Mouse (Mus musculus): ENCODE measurements at regions not wholly inside any gene's neighbourhood (a gene's known extent, or its start where the extent isn't known, plus 50 kb on each side); places are given as distances from the start of the nearest gene placed in this dataset.

DNA sequence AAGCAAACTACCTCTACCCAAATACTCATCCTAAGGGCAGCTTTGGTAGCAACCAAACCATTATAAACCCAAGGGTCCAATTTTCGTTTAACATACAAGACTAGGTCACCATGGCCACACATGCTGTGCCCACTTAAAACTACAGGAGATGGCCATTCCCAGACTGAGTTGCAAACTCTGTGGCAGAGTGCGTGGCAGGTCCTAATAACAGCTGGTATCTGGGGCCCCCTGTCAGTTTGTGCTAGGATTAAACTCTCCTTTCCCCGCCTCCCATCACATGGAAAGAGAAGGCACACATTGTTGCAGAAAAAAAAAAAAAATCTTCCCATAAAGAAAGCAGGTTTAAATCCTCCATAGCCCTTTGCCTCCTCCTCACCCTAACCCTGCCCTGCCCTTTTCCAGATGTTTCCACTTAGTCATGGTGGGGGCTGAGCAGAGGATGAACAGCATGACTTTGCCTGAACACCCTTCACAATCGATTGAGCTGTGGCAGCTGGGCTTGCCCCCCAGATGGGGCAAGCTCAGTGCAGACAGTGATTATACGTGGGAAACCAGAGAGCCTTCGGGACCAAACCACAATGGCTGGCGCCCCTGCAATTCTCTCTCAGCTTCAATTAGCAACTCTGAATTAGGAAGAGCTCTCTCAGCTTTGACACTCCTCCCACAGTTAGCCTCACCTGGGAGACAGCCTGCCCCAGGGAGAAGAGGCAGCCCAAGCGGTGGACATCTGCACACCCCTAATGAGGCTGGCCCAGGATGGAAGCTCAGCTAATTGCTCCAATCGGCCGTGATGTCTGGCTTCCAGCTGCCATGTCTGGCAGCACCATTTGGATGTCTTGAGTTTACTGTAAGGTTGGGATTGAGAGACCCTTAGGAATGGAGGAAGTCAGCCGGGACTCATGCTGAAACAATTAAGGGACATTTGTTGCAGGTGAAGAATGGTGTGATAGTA, 365.9 kb downstream of the Tns1 start:
- no peak for DNase-seq (ENCODE audit: low spot score)
- no peak for ATAC-seq (replicated peaks; ENCODE audit: low FRiP score, low TSS enrichment, low read depth)
- H3K9me3 ChIP-seq (ENCODE audit: control insufficient read depth, low read length): no peaks in the 10 kb centered on the region
- H3K27ac ChIP-seq (ENCODE audit: low read depth): no peak overlapping the region
- H3K9ac ChIP-seq (ENCODE audit: low read length): no peak overlapping the region
- 0 out of 2 replicates have a peak, but pooled peaks cover 5% of the 10 kb centered on the region for H3K4me1 ChIP-seq (replicated peaks; ENCODE audit: control insufficient read depth, insufficient read depth, low read length)
- no peak overlapping the region for H3K4me3 ChIP-seq (ENCODE audit: low read depth, low read length)
- no peak overlapping the region for H3K4me2 ChIP-seq (ENCODE audit: low read length)
- H3K36me3 ChIP-seq (ENCODE audit: control insufficient read depth, insufficient read depth, low read length): no peaks in the 10 kb centered on the region
- 45% methylated on average over 11 of the region's 11 CpGs for WGBS
- no peaks in the 10 kb centered on the region for H3K27me3 ChIP-seq (replicated peaks; ENCODE audit: control insufficient read depth, insufficient read depth, low read length)

DNA sequence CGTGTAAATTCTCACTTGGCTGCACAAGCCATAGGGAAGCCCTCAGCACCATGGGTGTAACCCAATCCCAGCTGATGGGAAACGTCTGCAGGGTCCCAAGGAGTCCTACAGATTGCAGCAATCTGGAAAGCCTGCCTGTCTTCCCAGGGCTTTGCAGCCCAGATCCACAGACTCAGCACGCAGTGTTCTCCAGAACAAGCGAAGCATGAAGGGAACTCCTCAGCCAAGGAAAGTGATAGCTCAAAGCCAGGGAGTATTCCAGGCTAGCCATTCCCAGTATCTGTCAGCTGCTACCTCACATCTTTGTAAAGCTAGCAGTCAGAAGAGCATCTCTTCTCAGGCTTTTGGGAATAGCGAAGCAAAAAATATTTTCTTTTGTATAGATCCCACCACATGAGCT, 368.5 kb downstream of the Tns1 start:
- Histone ChIP-seq H3K27ac (ENCODE audit: low read depth) (no peak overlapping the region), H3K4me1 (replicated peaks; ENCODE audit: control insufficient read depth, insufficient read depth, low read length) (0 out of 2 replicates have a peak, but pooled peaks cover 5% of the 10 kb centered on the region), H3K9ac (ENCODE audit: low read length) (no peak overlapping the region), H3K4me3 (ENCODE audit: low read depth, low read length) (no peak overlapping the region), H3K36me3 (ENCODE audit: control insufficient read depth, insufficient read depth, low read length) (no peaks in the 10 kb centered on the region), H3K4me2 (ENCODE audit: low read length) (no peak overlapping the region), H3K27me3 (replicated peaks; ENCODE audit: control insufficient read depth, insufficient read depth, low read length) (no peaks in the 10 kb centered on the region), H3K9me3 (ENCODE audit: control insufficient read depth, low read length) (no peaks in the 10 kb centered on the region)
- DNase-seq (ENCODE audit: low spot score) (no peak), ATAC-seq (replicated peaks; ENCODE audit: low FRiP score, low TSS enrichment, low read depth) (no peak)
- WGBS: 72% methylated on average over 5 of the region's 5 CpGs

DNA sequence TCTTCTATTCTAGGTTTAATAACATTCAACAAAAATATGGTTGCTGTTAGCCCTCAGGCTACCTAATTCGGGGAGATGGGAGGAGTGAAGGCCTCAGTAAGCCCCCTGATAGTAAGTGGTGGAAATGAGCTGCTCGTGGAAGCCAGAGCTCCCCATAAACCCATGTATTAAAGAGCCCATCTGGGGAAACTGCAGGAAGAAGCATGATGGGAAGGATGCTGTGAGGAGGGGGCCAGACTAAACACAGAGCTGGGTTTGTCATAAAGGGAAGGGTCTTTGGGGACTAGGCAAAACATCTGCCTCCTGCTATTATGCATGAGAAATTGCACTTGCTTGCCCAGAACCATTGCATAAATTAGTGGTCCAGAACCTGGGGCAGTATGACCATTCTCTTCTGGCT, 369.3 kb downstream of the Tns1 start:
- Histone ChIP-seq H3K9ac (ENCODE audit: low read length) (no peak overlapping the region), H3K4me3 (ENCODE audit: low read depth, low read length) (no peak overlapping the region), H3K27me3 (replicated peaks; ENCODE audit: control insufficient read depth, insufficient read depth, low read length) (no peaks in the 10 kb centered on the region), H3K9me3 (ENCODE audit: control insufficient read depth, low read length) (no peaks in the 10 kb centered on the region), H3K4me1 (replicated peaks; ENCODE audit: control insufficient read depth, insufficient read depth, low read length) (0 out of 2 replicates have a peak, but pooled peaks cover 5% of the 10 kb centered on the region), H3K36me3 (ENCODE audit: control insufficient read depth, insufficient read depth, low read length) (no peaks in the 10 kb centered on the region), H3K27ac (ENCODE audit: low read depth) (no peak overlapping the region), H3K4me2 (ENCODE audit: low read length) (no peak overlapping the region)
- no peak for DNase-seq (ENCODE audit: low spot score)
- 85% methylated on average over 2 of the region's 2 CpGs for WGBS
- ATAC-seq (replicated peaks; ENCODE audit: low FRiP score, low TSS enrichment, low read depth): no peak

DNA sequence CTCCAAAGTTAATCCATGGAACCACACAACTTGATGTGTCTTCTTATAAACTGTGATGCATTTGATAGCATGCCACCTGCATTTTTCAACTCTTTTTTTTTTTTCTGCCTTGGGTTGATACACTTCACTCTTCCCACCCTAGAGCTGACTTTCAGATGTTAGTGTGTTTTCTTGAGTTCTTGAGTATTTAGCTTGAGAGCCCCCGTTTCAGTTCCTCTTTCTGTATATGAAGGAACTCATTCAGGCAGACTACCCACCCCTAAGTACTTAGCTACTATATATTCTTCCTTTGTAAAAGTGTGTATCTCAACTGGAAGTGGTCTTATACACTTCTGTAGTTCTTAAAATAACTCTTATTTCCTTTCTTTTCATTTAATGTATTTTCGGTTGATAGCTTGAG, 371.1 kb downstream of the Tns1 start:
- Histone ChIP-seq H3K27me3 (replicated peaks; ENCODE audit: control insufficient read depth, insufficient read depth, low read length) (no peaks in the 10 kb centered on the region), H3K27ac (ENCODE audit: low read depth) (no peak overlapping the region), H3K4me1 (replicated peaks; ENCODE audit: control insufficient read depth, insufficient read depth, low read length) (0 out of 2 replicates have a peak, but pooled peaks cover 5% of the 10 kb centered on the region), H3K9me3 (ENCODE audit: control insufficient read depth, low read length) (no peaks in the 10 kb centered on the region), H3K9ac (ENCODE audit: low read length) (no peak overlapping the region), H3K4me2 (ENCODE audit: low read length) (no peak overlapping the region), H3K36me3 (ENCODE audit: control insufficient read depth, insufficient read depth, low read length) (no peaks in the 10 kb centered on the region), H3K4me3 (ENCODE audit: low read depth, low read length) (no peak overlapping the region)
- DNase-seq (ENCODE audit: low spot score): no peak
- 88% methylated on average over 2 of the region's 2 CpGs for WGBS
- no peak for ATAC-seq (replicated peaks; ENCODE audit: low FRiP score, low TSS enrichment, low read depth)

DNA sequence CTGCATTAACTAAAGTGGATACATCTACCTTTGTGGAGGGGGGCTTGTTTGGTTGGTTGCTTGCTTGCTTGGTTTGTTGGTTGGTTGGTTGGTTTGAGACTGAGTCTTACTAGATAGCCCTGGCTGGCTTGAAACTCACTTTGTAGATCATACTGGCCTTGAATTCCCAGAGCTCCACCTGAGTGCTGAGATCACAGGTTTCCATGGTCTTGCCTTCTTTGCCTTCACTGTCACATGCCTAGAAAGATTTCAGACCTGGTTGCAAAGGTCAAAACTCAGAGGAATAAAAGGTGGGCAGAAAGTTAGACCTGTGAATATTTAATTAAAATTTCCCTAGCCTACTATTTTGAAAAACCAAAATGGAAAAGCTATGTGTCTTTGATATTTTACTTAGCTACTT, 375.5 kb downstream of the Tns1 start:
- Histone ChIP-seq H3K27me3 (replicated peaks; ENCODE audit: control insufficient read depth, insufficient read depth, low read length) (no peaks in the 10 kb centered on the region), H3K4me1 (replicated peaks; ENCODE audit: control insufficient read depth, insufficient read depth, low read length) (peaks cover 11% of the 10 kb centered on the region), H3K27ac (ENCODE audit: low read depth) (no peak overlapping the region), H3K4me3 (ENCODE audit: low read depth, low read length) (no peak overlapping the region), H3K36me3 (ENCODE audit: control insufficient read depth, insufficient read depth, low read length) (no peaks in the 10 kb centered on the region), H3K4me2 (ENCODE audit: low read length) (no peak overlapping the region), H3K9ac (ENCODE audit: low read length) (no peak overlapping the region), H3K9me3 (ENCODE audit: control insufficient read depth, low read length) (no peaks in the 10 kb centered on the region)
- ATAC-seq (replicated peaks; ENCODE audit: low FRiP score, low TSS enrichment, low read depth): no peak
- DNase-seq (ENCODE audit: low spot score): no peak

DNA sequence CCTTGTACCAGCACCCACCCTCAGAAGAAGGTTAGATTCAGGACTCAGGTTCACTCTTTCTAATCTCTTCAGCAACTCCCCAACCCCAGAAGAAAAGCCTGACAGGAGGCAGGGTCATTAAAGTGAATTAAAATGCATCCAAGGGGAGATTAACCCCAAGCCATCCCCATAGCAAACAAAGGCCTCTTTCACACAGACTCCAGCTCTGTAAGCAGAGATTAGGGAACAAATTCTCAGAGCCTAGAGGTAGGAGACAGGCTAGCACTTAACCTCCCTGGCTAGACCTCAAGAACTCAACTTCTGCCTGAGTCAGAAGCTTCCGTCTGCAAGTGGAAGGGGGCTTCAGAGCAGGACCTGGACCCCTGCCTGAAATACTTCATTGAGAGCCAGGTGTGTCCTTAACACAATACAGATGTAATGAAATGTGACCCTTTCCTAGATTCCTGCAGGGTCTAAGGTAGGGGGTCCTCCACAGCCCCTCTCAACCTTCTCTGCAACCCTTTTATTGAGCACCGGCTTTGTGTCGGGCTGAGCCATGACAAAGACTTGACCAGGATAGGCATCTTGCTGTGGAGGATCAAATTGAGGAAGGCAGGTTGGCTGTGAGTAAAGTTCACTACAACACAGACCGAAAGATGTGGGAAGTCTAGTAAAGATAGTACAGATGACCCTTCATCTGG, 379.6 kb downstream of the Tns1 start:
- no peaks in the 10 kb centered on the region for H3K27me3 ChIP-seq (replicated peaks; ENCODE audit: control insufficient read depth, insufficient read depth, low read length)
- H3K4me3 ChIP-seq (ENCODE audit: low read depth, low read length): no peak overlapping the region
- peak overlapping the region; percentile 71; the same call in 1 of the 2 replicates for H3K27ac ChIP-seq (ENCODE audit: low read depth)
- no peaks in the 10 kb centered on the region for H3K9me3 ChIP-seq (ENCODE audit: control insufficient read depth, low read length)
- H3K36me3 ChIP-seq (ENCODE audit: control insufficient read depth, insufficient read depth, low read length): no peaks in the 10 kb centered on the region
- H3K9ac ChIP-seq (ENCODE audit: low read length): no peak overlapping the region
- no peak overlapping the region for H3K4me2 ChIP-seq (ENCODE audit: low read length)
- WGBS: 78% methylated on average over 4 of the region's 4 CpGs
- peaks cover 17% of the 10 kb centered on the region for H3K4me1 ChIP-seq (replicated peaks; ENCODE audit: control insufficient read depth, insufficient read depth, low read length)
- DNase-seq (ENCODE audit: low spot score): no peak
- ATAC-seq (replicated peaks; ENCODE audit: low FRiP score, low TSS enrichment, low read depth): peak; percentile 76; the same call in 1 of the 2 replicates

DNA sequence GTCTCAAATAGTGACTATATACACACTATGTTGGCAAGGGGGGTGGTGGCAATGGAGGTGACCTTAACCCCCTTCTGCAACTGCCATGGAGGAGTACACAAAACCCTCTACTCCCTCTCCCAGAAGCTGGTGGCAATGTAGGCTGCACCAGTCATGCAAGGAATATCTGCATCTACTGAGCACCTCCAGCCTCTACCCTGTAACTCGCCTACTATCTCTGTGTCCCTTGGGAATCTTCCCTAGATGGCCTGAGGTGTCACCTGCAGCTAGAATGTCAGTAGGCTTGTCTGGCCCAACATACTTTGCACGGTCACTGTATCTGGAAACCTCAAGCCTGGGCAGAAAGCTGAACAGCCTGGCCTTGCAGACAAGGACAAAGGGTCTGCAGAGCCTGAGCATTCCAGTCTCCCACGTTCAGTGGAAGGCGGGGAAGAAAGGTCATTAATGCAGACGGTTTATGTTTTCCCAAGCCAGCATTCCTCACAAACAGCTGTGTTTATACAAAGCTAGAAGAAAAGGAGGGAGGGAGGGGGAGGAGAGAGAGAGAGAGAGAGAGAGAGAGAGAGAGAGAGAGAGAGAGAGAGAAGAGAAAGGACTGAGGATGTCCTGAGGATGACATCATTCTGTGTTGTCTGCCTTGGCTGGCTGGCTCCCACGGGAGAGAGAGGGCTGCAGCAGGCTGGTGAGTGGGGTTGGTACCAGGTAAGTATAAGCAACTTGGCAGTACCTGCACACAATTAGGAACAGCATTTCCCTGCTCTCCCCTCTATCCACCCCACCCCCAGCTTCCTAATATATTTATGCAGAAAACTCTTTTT, 380.3 kb downstream of the Tns1 start:
- Histone ChIP-seq H3K27me3 (replicated peaks; ENCODE audit: control insufficient read depth, insufficient read depth, low read length) (no peaks in the 10 kb centered on the region), H3K9ac (ENCODE audit: low read length) (no peak overlapping the region), H3K4me2 (ENCODE audit: low read length) (no peak overlapping the region), H3K9me3 (ENCODE audit: control insufficient read depth, low read length) (no peaks in the 10 kb centered on the region), H3K36me3 (ENCODE audit: control insufficient read depth, insufficient read depth, low read length) (no peaks in the 10 kb centered on the region), H3K4me1 (replicated peaks; ENCODE audit: control insufficient read depth, insufficient read depth, low read length) (peaks cover 17% of the 10 kb centered on the region), H3K27ac (ENCODE audit: low read depth) (peak overlapping the region; percentile 74), H3K4me3 (ENCODE audit: low read depth, low read length) (no peak overlapping the region)
- ATAC-seq (replicated peaks; ENCODE audit: low FRiP score, low TSS enrichment, low read depth) (peak; percentile 70), DNase-seq (ENCODE audit: low spot score) (peak; percentile 62)
- 14% methylated on average over 6 of the region's 6 CpGs for WGBS

DNA sequence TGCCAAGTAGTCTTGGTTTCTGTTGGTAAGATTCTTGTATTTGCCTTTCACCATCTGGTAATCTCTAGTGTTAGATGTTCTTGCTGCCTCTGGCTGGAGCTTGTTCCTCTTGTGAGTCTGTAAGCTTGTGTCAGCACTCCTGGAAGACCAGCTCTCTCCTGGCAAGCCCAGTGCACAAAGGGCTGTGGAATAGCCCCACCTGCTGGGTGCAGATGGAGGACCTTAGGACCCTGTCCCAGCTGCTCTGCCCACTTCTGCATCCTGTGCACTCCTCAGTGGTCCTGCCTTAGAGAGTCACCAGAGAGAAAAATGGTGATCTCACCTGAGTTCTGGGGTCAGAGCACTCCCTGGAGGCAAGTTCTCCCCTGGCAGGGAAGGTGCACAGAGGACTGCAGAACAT, 387.2 kb downstream of the Tns1 start:
- Histone ChIP-seq H3K4me1 (replicated peaks; ENCODE audit: control insufficient read depth, insufficient read depth, low read length) (no peaks in the 10 kb centered on the region), H3K9me3 (ENCODE audit: control insufficient read depth, low read length) (no peaks in the 10 kb centered on the region), H3K9ac (ENCODE audit: low read length) (no peak overlapping the region), H3K4me3 (ENCODE audit: low read depth, low read length) (no peak overlapping the region), H3K4me2 (ENCODE audit: low read length) (no peak overlapping the region), H3K27me3 (replicated peaks; ENCODE audit: control insufficient read depth, insufficient read depth, low read length) (no peaks in the 10 kb centered on the region), H3K36me3 (ENCODE audit: control insufficient read depth, insufficient read depth, low read length) (no peaks in the 10 kb centered on the region), H3K27ac (ENCODE audit: low read depth) (no peak overlapping the region)
- peak; percentile 70; the same call in 1 of the 2 replicates for ATAC-seq (replicated peaks; ENCODE audit: low FRiP score, low TSS enrichment, low read depth)
- DNase-seq (ENCODE audit: low spot score): peak; percentile 64

Measured in intestine, embryonic 14.5 days (tissue).